Mouse (Mus musculus): ENCODE results near the gene Abca3.

GRCm38 (mm10) chr17:24393527-24393926 lies 41.8 kb downstream of the Abca3 start:
- TF ChIP-seq POLR2A (IDR thresholded peaks at IDR 0.05; ENCODE audit: low read depth, low read length) (no peak), CTCF (IDR thresholded peaks at IDR 0.05; ENCODE audit: extremely low read depth, insufficient read depth, insufficient read length, insufficient replicate concordance) (no peak)
